Mouse (Mus musculus): ENCODE data around the gene Gm17019. TPM values are rescaled to one million over a fixed set of nuclear protein-coding genes. Genes with fewer than 3 reads are reported as not detected.
"Not testable (repeated sequence)": the region's sequence is repeated elsewhere in the genome, so short reads cannot be mapped to it uniquely, and the experiment has no call there.

Gene Gm17019
- not detected in 2 replicates for polyA plus RNA-seq (2014; fragmentation: Nextera tagmentation; extraction: Ambion mirVana)

DNA sequence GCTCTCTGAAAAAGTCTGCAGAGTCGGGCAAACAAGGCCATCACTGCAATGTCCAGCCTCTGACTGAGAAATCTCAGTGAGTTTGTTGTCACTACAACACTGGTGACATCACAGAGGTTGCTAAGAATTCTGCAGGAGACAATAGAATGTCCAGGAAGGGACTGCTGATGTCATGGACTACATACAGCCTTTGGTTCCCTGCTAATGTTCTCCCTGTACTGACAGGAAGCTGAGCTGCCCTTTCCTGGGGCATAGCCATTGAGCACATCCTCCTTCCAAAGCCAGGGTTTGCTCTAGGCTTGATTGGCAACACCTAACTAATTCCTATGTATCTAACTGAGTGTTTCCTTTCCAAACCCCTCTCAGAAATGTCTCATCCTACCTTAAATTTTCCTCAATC lies at the start of gene Gm17019:
Gm17019 (minus strand) TSS at position 101 of the 400 bp plus-strand sequence.
- H3K27ac ChIP-seq (ENCODE audit: low read length); H3K4me3 ChIP-seq (ENCODE audit: low read depth, low read length): not testable (repeated sequence)
- 33% methylated on average over 1 of the region's 1 CpGs for whole genome bisulfite sequencing

DNA sequence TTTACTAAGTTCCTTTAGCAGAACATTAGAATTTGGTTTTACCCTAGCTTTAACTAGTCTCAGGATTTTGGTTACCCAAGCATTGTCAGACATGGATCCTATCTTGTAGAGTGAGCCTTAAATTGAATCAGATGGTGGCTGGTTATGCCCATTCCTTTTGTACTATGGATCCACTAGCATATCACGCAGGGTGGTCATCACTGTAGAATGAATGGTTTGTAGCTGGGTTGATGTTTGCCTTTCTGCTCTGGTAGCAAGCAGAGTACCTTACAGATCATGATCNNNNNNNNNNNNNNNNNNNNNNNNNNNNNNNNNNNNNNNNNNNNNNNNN lies 29.6 kb upstream of the Gm17019 start:
- not testable (repeated sequence) for ATAC-seq (ENCODE audit: insufficient number of reproducible peaks, insufficient read depth, low FRiP score, low read depth); H3K27ac ChIP-seq (ENCODE audit: low read length); H3K9ac ChIP-seq (replicated peaks; ENCODE audit: low read depth, low read length); H3K4me3 ChIP-seq (ENCODE audit: low read depth, low read length); H3K36me3 ChIP-seq (ENCODE audit: control insufficient read depth, insufficient read depth, low read length); H3K9me3 ChIP-seq (ENCODE audit: control insufficient read depth, low read depth, low read length); H3K4me1 ChIP-seq (ENCODE audit: control insufficient read depth, insufficient read depth, low read length); H3K4me2 ChIP-seq (replicated peaks; ENCODE audit: low read depth, low read length); H3K27me3 ChIP-seq (ENCODE audit: control insufficient read depth, insufficient read depth, low read length)
- WGBS: 89% methylated on average over 1 of the region's 1 CpGs

More for the DNA sequence above, at the start of gene Gm17019:
- H3K27me3 ChIP-seq (ENCODE audit: control insufficient read depth, insufficient read depth, low read length); H3K4me2 ChIP-seq (replicated peaks; ENCODE audit: low read depth, low read length); H3K36me3 ChIP-seq (ENCODE audit: control insufficient read depth, insufficient read depth, low read length); ATAC-seq (ENCODE audit: insufficient number of reproducible peaks, insufficient read depth, low FRiP score, low read depth); H3K4me1 ChIP-seq (ENCODE audit: control insufficient read depth, insufficient read depth, low read length); H3K9ac ChIP-seq (replicated peaks; ENCODE audit: low read depth, low read length); H3K9me3 ChIP-seq (ENCODE audit: control insufficient read depth, low read depth, low read length): not testable (repeated sequence)

DNA sequence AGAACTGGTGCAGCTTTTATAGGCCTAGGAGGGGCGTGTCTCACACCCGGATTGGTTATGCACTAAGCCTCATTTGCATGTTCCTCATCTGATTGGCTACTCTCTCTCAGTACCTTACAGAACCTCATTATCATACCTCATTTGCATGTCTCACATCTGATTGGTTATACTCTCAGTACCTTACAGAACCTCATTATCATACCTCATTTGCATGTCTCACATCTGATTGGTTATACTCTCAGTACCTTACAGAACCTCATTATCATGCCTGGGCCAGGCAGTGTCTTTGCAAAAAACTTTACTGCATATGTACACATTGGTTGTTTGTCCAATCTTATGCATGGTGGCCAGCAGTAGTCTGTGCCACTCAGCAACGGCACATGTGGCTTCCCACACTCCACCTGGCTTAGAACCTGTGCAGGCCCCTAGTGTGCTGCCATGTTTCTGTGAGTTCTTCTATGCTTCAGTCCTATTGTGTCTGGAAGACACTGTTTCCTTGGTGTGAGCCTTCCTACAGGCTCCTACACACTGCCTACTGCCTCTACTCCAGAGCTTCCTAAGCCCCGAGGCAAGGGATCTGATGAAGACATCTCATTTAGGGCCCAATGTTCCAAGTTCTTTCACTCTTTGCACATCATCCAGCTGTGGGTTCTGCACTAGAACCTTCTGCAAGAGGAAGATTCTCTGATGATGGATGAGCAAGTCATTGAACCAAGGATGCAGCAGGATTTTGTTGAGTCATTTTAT lies 29.0 kb upstream of the Gm17019 start:
- ATAC-seq (ENCODE audit: insufficient number of reproducible peaks, insufficient read depth, low FRiP score, low read depth): peak; percentile 83

DNA sequence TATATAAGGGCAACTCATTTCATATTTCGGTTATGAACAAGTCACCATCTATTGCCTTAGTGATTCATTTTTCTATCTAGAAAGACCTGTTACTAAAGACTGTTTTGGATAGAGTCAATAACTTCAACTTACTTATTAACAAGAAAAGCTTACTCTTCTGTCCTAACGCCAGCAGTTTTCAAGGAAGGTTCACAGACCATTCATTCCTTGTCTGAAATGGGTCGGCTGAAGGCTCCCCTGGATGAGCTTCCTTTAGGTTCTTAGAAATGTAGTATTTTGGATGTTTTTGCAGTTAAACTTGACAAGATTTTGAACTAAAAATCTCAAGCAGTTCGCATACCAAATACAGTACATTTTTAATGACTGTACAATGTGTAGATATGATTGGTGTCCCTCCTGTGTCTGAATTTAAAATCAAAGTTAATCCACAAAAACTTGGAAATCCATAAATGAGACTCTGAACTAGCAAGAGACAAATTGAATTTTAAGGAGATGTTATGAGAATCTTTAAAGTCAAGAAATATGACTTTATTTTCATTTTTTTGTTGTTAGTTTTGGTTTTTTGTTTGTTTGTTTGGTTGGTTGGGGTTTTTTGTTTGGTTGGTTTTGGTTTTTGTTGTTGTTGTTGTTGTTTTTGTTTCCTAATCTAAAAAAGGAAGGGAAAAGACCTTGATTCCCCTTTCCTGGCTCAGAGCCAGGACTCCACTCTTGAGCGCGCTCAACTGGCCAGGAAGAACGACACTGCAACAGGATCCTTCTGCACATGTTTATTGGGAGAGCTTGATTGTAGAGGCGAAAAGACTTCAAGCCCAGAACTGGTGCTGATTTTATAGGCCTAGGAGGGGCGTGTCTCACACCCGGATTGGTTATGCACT lies 21.6 kb upstream of the Gm17019 start:
- not testable (repeated sequence) for H3K9ac ChIP-seq (replicated peaks; ENCODE audit: low read depth, low read length)
- WGBS: 77% methylated on average over 10 of the region's 10 CpGs

More for the DNA sequence above, 29.0 kb upstream of the Gm17019 start:
- H3K27me3 ChIP-seq (ENCODE audit: control insufficient read depth, insufficient read depth, low read length); H3K27ac ChIP-seq (ENCODE audit: low read length); H3K9me3 ChIP-seq (ENCODE audit: control insufficient read depth, low read depth, low read length); H3K36me3 ChIP-seq (ENCODE audit: control insufficient read depth, insufficient read depth, low read length); H3K4me1 ChIP-seq (ENCODE audit: control insufficient read depth, insufficient read depth, low read length); H3K4me2 ChIP-seq (replicated peaks; ENCODE audit: low read depth, low read length); H3K4me3 ChIP-seq (ENCODE audit: low read depth, low read length); H3K9ac ChIP-seq (replicated peaks; ENCODE audit: low read depth, low read length): not testable (repeated sequence)
- WGBS: 86% methylated on average over 4 of the region's 4 CpGs

DNA sequence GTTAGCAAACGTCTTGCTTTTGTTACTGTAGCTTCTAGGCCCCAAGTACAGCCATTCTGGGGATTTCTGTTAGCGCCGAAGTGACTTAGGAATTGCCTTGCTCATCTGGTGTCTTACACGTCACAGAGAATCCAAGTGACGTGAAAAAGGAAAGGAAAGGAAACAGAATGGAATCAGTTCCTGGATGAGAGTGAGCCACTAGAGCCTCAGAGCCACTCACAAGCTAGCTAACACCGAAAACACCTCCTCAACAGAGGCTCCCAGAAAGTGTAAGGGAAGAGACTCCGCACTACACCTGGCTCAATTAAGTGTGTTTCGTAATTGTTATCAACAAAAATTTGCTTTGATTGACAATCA lies 20.8 kb upstream of the Gm17019 start:
- not testable (repeated sequence) for H3K27me3 ChIP-seq (ENCODE audit: control insufficient read depth, insufficient read depth, low read length); H3K36me3 ChIP-seq (ENCODE audit: control insufficient read depth, insufficient read depth, low read length); H3K27ac ChIP-seq (ENCODE audit: low read length); H3K4me3 ChIP-seq (ENCODE audit: low read depth, low read length); H3K9ac ChIP-seq (replicated peaks; ENCODE audit: low read depth, low read length); H3K4me2 ChIP-seq (replicated peaks; ENCODE audit: low read depth, low read length); H3K4me1 ChIP-seq (ENCODE audit: control insufficient read depth, insufficient read depth, low read length); H3K9me3 ChIP-seq (ENCODE audit: control insufficient read depth, low read depth, low read length)
- 83% methylated on average over 7 of the region's 8 CpGs for WGBS
- peak; percentile 18; the same call in 1 of the 2 replicates for ATAC-seq (ENCODE audit: insufficient number of reproducible peaks, insufficient read depth, low FRiP score, low read depth)

More for the DNA sequence above, 21.6 kb upstream of the Gm17019 start:
- not testable (repeated sequence) for H3K27me3 ChIP-seq (ENCODE audit: control insufficient read depth, insufficient read depth, low read length); H3K9me3 ChIP-seq (ENCODE audit: control insufficient read depth, low read depth, low read length); H3K36me3 ChIP-seq (ENCODE audit: control insufficient read depth, insufficient read depth, low read length); H3K27ac ChIP-seq (ENCODE audit: low read length); ATAC-seq (ENCODE audit: insufficient number of reproducible peaks, insufficient read depth, low FRiP score, low read depth); H3K4me1 ChIP-seq (ENCODE audit: control insufficient read depth, insufficient read depth, low read length); H3K4me3 ChIP-seq (ENCODE audit: low read depth, low read length); H3K4me2 ChIP-seq (replicated peaks; ENCODE audit: low read depth, low read length)

DNA sequence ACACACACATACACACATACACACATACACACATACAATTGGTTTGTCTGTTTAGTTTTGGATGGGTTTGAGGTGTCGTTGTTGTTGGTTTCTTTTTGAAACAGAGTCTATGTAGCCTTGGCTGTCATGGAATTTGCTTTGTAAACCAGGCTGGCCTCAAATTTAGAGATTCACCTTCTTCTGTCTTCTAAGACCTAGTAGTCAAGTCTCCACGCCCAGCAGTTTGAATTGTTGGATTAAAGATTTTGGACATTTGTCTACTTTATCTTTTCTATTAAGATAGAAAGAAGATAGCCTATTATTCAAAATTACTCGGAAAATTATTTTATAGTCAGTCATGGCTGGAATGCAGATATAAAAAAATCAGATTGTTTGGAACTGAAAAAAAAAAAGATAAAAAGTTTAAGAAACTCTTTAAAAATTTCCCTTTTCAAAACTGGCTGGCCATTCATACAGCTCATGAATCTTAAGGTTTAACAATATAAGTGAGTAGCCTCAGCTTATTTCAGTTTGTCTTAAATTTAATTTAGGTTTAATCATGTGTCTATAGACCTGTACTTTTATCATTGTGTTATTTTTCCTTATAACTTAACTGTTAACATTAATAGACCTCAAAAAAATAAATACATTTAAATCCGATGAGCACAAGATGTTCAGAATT lies 20.3 kb upstream of the Gm17019 start:
- WGBS: 78% methylated on average over 4 of the region's 4 CpGs
- ATAC-seq (ENCODE audit: insufficient number of reproducible peaks, insufficient read depth, low FRiP score, low read depth); H3K27ac ChIP-seq (ENCODE audit: low read length): not testable (repeated sequence)

DNA sequence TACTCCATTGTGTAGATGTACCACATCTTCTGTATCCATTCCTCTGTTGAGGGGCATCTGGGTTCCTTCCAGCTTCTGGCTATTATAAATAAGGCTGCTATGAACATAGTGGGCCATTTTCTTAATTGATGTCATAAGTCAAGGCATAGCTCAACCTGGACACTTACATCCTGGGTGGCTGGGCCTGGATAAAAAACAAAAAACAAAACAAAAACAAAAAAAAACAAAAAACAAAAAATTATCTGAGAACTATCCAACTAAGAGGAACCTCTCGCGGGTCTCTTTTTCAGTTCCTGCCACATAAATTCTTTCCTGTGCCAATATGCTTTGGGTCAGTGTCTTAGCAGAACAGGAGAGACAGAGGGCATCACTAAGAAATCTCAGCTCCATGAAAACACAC lies 18.0 kb upstream of the Gm17019 start:
- not testable (repeated sequence) for H3K4me2 ChIP-seq (replicated peaks; ENCODE audit: low read depth, low read length); H3K9ac ChIP-seq (replicated peaks; ENCODE audit: low read depth, low read length); H3K27me3 ChIP-seq (ENCODE audit: control insufficient read depth, insufficient read depth, low read length); H3K4me3 ChIP-seq (ENCODE audit: low read depth, low read length); H3K4me1 ChIP-seq (ENCODE audit: control insufficient read depth, insufficient read depth, low read length); H3K36me3 ChIP-seq (ENCODE audit: control insufficient read depth, insufficient read depth, low read length); ATAC-seq (ENCODE audit: insufficient number of reproducible peaks, insufficient read depth, low FRiP score, low read depth); H3K27ac ChIP-seq (ENCODE audit: low read length); H3K9me3 ChIP-seq (ENCODE audit: control insufficient read depth, low read depth, low read length)
- 77% methylated on average over 2 of the region's 2 CpGs for WGBS

More for the DNA sequence above, 20.3 kb upstream of the Gm17019 start:
- H3K4me3 ChIP-seq (ENCODE audit: low read depth, low read length); H3K4me2 ChIP-seq (replicated peaks; ENCODE audit: low read depth, low read length); H3K9me3 ChIP-seq (ENCODE audit: control insufficient read depth, low read depth, low read length); H3K27me3 ChIP-seq (ENCODE audit: control insufficient read depth, insufficient read depth, low read length); H3K36me3 ChIP-seq (ENCODE audit: control insufficient read depth, insufficient read depth, low read length); H3K9ac ChIP-seq (replicated peaks; ENCODE audit: low read depth, low read length); H3K4me1 ChIP-seq (ENCODE audit: control insufficient read depth, insufficient read depth, low read length): not testable (repeated sequence)

DNA sequence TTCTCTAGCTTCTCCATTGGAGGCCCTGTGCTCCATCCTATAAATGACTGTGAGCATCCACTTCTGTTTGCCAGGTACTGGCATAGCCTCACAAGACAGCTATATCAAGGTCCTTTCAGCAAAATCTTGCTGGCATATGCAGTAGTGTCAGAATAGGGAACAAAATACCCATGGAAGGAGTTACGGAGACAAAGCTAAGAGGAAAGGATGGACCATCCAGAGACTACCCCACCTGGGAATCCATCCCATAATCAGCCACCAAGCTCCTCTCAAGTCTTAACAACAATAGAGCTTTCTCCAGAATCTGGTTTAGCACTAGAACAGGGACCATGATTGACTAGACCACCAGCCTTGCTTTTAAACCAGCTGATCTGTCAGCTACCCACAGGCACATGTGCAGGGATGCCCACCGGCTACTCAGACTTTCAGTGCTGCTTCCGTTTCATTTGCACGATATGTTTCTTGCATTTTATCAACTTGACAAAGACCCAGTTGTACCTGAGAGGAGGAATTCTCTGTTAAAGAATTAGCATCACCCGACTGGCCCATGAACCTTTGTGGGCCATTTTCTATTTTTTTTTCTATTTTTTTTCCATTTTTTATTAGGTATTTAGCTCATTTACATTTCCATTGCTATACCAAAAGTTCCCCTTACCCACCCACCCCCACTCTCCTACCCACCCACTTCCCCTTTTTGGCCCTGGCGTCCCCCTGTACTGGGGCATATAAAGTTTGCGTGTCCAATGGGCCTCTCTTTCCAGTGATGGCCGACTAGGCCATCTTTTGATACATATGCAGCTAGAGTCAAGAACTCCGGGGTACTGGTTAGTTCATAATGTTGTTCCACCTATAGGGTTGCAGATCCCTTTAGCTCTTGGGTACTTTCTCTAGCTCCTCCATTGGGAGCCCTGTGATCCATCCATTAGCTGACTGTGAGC lies 12.3 kb upstream of the Gm17019 start:
- H3K9ac ChIP-seq (replicated peaks; ENCODE audit: low read depth, low read length); H3K27me3 ChIP-seq (ENCODE audit: control insufficient read depth, insufficient read depth, low read length); H3K4me3 ChIP-seq (ENCODE audit: low read depth, low read length); H3K36me3 ChIP-seq (ENCODE audit: control insufficient read depth, insufficient read depth, low read length); H3K4me2 ChIP-seq (replicated peaks; ENCODE audit: low read depth, low read length); H3K27ac ChIP-seq (ENCODE audit: low read length); H3K9me3 ChIP-seq (ENCODE audit: control insufficient read depth, low read depth, low read length); H3K4me1 ChIP-seq (ENCODE audit: control insufficient read depth, insufficient read depth, low read length): not testable (repeated sequence)
- 90% methylated on average over 6 of the region's 9 CpGs for WGBS
- ATAC-seq (ENCODE audit: insufficient number of reproducible peaks, insufficient read depth, low FRiP score, low read depth): peak; percentile 37; the same call in 1 of the 2 replicates

Measured in stomach, embryonic 14.5 days (tissue).